Mouse (Mus musculus): ENCODE results near the gene Vsx1.

Vsx1 gene

GRCm38 (mm10) chr2:150689223-150689800 is at the start of gene Vsx1:
Gene Vsx1, minus strand, starts transcription at chr2:150689360.
- no peak for DNase-seq

- DNase-seq, result no peak
Measured at GRCm38 (mm10) chr2:150737881-150738280, 48.7 kb upstream of the Vsx1 start.

GRCm38 (mm10) chr2:150735756-150736576 is 46.8 kb upstream of the Vsx1 start:
- no peak for DNase-seq

GRCm38 (mm10) chr2:150712167-150712674 is 23.1 kb upstream of the Vsx1 start:
- no peak for DNase-seq

- DNase-seq, result no peak
Measured at GRCm38 (mm10) chr2:150691481-150692170, 2.5 kb upstream of the Vsx1 start.

DNA sequence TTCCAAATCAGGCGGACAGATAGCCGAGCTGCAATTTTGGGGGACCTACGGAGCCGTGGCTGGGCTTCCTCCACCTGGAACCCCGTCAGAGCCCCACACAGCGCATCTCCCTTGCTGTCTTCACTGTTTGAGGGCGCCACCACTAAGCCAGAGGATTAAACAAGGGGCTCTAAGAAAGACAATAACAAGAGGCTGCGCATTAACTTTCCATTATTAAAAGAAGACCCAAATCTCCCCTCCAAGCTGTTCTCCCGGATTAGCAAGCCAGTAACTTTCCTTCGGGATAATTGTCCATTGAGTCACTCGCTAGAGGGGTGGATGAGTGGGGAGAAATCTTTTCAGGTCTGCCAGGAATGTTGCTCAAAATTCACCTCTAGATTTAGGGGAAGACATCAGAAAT is 1.1 kb upstream of the Vsx1 start:
- no peak for DNase-seq

- DNase-seq, result peak; percentile 93 to 94
Measured at GRCm38 (mm10) chr2:150688541-150689186, 496 bp downstream of the Vsx1 start.

GRCm38 (mm10) chr2:150687871-150688540 is 1.2 kb downstream of the Vsx1 start:
- no peak for DNase-seq

GRCm38 (mm10) chr2:150685389-150685788 is 3.8 kb downstream of the Vsx1 start:
- no peak for DNase-seq

DNA sequence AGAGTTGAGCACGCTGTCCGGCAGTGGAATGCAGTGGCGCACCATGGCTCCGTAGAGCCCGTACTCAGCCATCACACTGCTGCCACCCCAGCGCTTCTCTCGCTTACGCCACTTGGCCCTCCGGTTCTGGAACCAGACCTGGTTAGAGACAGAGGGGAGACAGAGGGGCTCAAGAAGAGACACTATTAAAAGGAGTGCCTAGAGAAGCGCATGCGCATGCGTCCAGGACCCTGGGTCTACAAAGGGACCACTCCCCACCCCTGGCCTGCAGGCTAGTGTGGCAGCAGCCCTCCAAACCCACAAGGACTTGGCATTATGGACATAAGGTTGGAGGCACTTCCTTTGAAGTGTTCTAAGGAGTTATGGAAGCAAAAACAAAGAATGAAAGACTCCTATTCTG is 4.7 kb downstream of the Vsx1 start:
- DNase-seq, result no peak

GRCm38 (mm10) chr2:150681581-150681980 is 7.6 kb downstream of the Vsx1 start:
- DNase-seq, result no peak

DNA sequence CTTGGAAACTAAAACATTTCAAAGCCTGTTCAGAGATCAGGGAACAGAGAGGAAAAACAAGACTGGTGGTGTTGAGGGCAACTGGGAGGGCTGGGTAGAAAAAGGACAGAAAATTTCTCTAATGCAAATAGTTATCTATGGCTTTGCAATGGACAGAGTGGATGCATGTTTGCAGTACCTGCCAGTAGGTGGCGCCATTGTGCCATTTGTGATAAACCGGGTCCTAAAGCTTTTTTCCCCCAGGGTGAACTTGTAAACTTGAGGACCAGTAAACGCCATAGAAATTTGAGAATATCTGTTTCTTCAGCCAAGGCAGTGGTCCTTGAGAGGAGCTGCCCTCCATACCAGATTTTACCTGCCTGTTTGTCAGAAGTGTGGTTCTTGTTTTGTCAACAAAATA is 10.8 kb downstream of the Vsx1 start:
- DNase-seq, result peak; percentile 72 to 86

DNA sequence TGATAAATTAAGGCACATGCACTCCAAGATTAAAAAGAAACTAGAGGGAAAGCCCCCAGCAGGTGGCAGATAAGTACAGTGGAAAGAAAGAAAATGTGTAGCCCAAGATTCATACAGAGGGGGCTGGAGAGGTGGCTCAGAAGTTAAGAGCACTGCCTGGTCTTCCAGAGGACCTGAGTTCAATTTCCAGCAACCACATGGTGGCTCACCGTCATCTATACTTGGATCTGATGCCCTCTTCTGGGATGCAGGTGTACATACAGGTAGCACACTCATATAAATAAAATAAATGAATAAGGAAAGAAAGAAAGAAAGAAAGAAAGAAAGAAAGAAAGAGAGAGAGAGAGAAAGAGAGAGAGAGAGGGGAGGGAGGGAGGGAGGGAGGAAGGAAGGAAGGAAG is 13.6 kb downstream of the Vsx1 start:
- DNase-seq, result no peak

GRCm38 (mm10) chr2:150674900-150675299 is 14.3 kb downstream of the Vsx1 start:
- peak; percentile 39 to 66 for DNase-seq

GRCm38 (mm10) chr2:150673929-150674328 is 15.2 kb downstream of the Vsx1 start:
- no peak for DNase-seq

DNA sequence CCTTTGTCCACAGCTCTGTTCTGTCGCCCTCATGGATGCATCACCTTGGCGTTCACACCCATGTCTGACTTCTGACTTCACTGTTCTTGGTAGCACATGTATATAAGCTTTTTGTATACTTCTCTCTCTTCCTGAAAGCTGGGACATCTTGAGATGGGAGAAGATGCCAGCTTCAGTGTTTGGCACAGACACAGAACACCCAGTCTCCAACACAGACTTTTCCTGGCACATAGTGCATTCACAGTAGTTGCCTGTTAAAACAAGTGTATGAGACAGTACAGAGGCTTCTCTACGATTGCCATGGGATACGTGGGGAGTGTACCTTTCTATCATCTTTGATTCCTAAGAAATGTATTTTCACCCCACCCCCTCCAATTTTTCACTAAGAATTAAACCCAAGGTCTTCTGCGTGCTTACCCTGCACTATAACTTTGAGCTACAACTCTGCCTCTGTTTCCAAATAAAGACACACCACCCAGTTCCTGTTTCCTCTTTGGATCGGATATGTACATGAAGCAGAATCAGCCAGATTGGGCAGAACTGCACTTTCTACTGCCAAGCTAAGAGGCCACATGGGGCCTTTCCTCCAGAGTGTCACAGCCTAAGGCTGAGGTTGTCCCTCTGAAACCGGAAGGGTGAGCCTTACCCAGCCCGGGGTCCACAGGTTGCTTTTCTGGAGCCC is 17.4 kb downstream of the Vsx1 start:
- no peak for DNase-seq

DNA sequence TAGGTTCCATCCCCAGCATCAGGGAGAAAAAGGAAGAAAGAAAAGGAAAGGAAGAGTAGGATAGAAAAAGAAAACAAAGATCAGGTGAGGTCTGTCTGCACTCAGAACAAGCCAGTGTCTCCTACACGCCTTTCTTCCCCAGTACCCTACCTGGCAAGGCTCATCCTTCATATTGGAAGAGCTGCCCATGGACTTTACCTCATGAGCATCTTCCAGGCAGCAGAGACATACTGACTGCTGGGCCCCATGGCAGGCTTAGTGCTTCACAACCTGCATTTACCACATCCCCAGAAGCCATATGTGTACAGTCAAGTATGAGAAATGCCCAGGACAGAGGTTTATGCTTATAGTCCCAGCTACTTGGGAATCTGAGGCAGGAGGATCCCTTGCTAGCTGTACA is 18.2 kb downstream of the Vsx1 start:
- DNase-seq, result no peak

DNA sequence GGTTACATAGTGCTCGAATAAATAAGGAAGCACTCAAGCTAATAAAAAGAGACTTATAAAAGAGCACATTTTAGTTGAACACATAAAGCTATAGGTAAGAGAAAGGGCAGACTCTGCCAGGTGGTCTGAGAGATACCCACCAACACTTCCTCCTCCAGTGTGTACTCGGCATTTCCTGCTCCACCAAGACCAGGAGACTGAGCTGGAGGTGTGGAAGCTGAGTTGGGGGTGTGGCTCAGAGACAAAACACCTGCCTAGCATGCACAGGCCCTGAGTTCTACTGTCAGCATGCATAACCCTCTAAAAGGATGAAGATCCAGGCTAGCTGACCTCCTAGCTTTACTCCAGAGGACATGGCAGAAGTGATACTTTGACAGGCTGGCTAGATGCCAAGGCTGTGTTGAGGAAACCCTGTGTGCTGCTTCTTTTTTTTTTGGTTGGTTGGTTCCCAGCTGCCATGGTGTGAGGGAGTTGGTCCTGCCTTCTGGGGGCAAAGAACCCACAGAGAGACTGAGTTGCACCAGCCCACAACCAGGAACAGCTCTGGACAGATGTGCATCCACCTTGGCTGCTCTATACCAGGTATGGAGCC is 19.6 kb downstream of the Vsx1 start:
- DNase-seq, result no peak

DNA sequence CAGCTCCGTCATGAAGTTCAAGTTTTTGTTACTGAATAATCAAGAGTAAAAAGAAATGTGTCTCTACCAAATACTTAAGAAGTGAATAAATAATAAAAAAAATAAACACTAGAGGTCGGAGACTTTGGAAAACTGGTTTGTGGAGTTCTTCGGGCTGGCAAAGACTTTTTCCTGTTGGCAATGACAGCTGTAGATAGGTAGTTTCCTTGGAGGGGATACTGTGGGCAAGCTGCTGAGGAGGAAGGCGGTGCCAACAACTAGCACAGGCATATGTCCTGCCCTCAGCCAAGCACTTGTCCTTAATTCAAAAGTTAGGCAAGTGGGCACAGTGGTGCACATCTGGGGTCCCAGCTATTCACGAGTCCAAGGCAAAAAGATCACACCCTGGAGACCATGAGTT is 20.2 kb downstream of the Vsx1 start:
- DNase-seq, result no peak

DNA sequence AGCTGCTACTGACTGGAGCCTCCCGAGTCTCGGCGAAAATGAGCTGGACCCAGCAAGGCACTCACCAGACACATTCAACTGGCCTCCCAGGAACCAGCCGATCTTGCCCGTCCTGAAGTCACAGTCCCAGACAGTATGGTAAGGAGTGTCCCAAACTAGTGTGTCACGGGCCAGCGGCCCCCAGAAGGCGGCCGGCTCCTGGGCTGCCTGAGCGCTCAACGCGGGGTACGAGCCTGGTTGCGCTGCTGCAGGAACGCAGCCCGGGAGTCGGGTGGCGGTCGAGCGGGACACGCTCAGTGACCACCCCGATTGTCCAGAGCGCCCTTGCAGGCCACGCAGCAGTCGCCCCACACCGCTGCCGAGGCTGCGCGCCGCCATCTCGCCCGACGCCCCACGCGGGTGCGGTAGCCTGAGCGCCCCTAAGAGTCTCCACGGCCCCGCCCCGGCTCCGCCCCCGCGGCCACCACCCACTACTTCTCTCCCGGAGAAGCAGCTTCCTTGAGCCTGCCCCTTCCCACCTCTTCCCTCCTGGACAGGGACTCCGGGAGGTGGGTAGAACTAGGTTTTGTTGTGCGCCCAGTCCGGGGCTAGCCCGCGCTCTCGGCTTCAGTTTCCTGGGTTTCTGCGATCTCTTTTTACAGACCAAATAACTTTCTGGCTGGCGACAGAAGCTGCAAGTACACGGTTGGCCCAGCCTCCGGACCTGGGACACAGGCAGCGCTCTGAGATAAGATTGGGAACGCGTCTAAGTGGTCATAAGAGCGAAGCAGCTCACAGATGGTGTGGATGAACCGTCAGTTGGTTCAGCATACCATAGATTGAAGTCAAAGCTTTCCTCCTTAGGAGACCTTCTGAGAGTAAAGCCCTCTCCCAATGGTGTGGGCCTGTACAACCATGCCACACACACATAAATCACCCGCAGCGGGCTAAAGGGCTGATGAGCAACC is 21.1 kb downstream of the Vsx1 start, which contains the start of gene Acss1:
Gene Acss1, minus strand, starts transcription at position 681 of the 947 bp plus-strand sequence.
- DNase-seq, result peak; percentile 22 to 53
